Mouse (Mus musculus): Measurements from ENCODE around the gene Tbcb. TPM values are rescaled to one million over a fixed set of nuclear protein-coding genes. Genes with fewer than 3 reads are reported as not detected.
"Not testable (repeated sequence)": the region's sequence is repeated elsewhere in the genome, so short reads cannot be mapped to it uniquely, and the experiment has no call there.

Tbcb gene
- polyA plus RNA-seq, 1 experiment from 2014 or later = 245 TPM

GRCm38 (mm10) chr7:30205383-30205782 is 26.7 kb downstream of the Tbcb start:
- Histone ChIP-seq H3K4me1 (ENCODE audit: control insufficient read depth, insufficient read depth, low read length) (no peaks in the 10 kb centered on the region), H3K27me3 (ENCODE audit: control insufficient read depth, insufficient read depth, low read length) (no peaks in the 10 kb centered on the region), H3K9ac (replicated peaks; ENCODE audit: low read length) (no peak overlapping the region), H3K4me3 (ENCODE audit: low read depth, low read length) (no peak overlapping the region), H3K27ac (replicated peaks; ENCODE audit: low read depth, low read length) (no peak overlapping the region), H3K9me3 (replicated peaks; ENCODE audit: control insufficient read depth, low read length) (no peaks in the 10 kb centered on the region), H3K36me3 (replicated peaks; ENCODE audit: control insufficient read depth, insufficient read depth, low read depth, low read length) (no peaks in the 10 kb centered on the region), H3K4me2 (ENCODE audit: low read depth, low read length) (no peak overlapping the region)
- 6% methylated on average over 2 of the region's 2 CpGs for WGBS
- no peak for ATAC-seq (replicated peaks; ENCODE audit: insufficient number of reproducible peaks, low FRiP score, low TSS enrichment, low read depth)
- peak; percentile 70 for DNase-seq (ENCODE audit: low spot score)

GRCm38 (mm10) chr7:30204380-30204779 is 27.7 kb downstream of the Tbcb start:
- ATAC-seq (replicated peaks; ENCODE audit: insufficient number of reproducible peaks, low FRiP score, low TSS enrichment, low read depth) = no peak
- H3K4me3 ChIP-seq (ENCODE audit: low read depth, low read length) = no peak overlapping the region
- WGBS = 55% methylated on average over 8 of the region's 8 CpGs
- H3K4me2 ChIP-seq (ENCODE audit: low read depth, low read length) = no peak overlapping the region
- no peak overlapping the region for H3K27ac ChIP-seq (replicated peaks; ENCODE audit: low read depth, low read length)
- no peaks in the 10 kb centered on the region for H3K9me3 ChIP-seq (replicated peaks; ENCODE audit: control insufficient read depth, low read length)
- H3K4me1 ChIP-seq (ENCODE audit: control insufficient read depth, insufficient read depth, low read length) = no peaks in the 10 kb centered on the region
- H3K36me3 ChIP-seq (replicated peaks; ENCODE audit: control insufficient read depth, insufficient read depth, low read depth, low read length) = no peaks in the 10 kb centered on the region
- no peaks in the 10 kb centered on the region for H3K27me3 ChIP-seq (ENCODE audit: control insufficient read depth, insufficient read depth, low read length)
- no peak overlapping the region for H3K9ac ChIP-seq (replicated peaks; ENCODE audit: low read length)
- DNase-seq (ENCODE audit: low spot score) = no peak

- Histone ChIP-seq H3K27me3 (ENCODE audit: control insufficient read depth, insufficient read depth, low read length) (no peaks in the 10 kb centered on the region), H3K4me2 (ENCODE audit: low read depth, low read length) (no peak overlapping the region), H3K27ac (replicated peaks; ENCODE audit: low read depth, low read length) (no peak overlapping the region), H3K4me1 (ENCODE audit: control insufficient read depth, insufficient read depth, low read length) (no peaks in the 10 kb centered on the region), H3K9me3 (replicated peaks; ENCODE audit: control insufficient read depth, low read length) (no peaks in the 10 kb centered on the region), H3K9ac (replicated peaks; ENCODE audit: low read length) (no peak overlapping the region), H3K4me3 (ENCODE audit: low read depth, low read length) (no peak overlapping the region), H3K36me3 (replicated peaks; ENCODE audit: control insufficient read depth, insufficient read depth, low read depth, low read length) (no peaks in the 10 kb centered on the region)
- WGBS = 70% methylated on average over 11 of the region's 11 CpGs
- ATAC-seq (replicated peaks; ENCODE audit: insufficient number of reproducible peaks, low FRiP score, low TSS enrichment, low read depth) = no peak
- DNase-seq (ENCODE audit: low spot score) = no peak
Measured at GRCm38 (mm10) chr7:30202895-30203690, 29.0 kb downstream of the Tbcb start.

GRCm38 (mm10) chr7:30200661-30201060 is 31.4 kb downstream of the Tbcb start:
- 85% methylated on average over 5 of the region's 5 CpGs for WGBS
- H3K4me3 ChIP-seq (ENCODE audit: low read depth, low read length); H3K9me3 ChIP-seq (replicated peaks; ENCODE audit: control insufficient read depth, low read length); DNase-seq (ENCODE audit: low spot score); H3K27me3 ChIP-seq (ENCODE audit: control insufficient read depth, insufficient read depth, low read length); H3K9ac ChIP-seq (replicated peaks; ENCODE audit: low read length); H3K27ac ChIP-seq (replicated peaks; ENCODE audit: low read depth, low read length); ATAC-seq (replicated peaks; ENCODE audit: insufficient number of reproducible peaks, low FRiP score, low TSS enrichment, low read depth); H3K36me3 ChIP-seq (replicated peaks; ENCODE audit: control insufficient read depth, insufficient read depth, low read depth, low read length); H3K4me1 ChIP-seq (ENCODE audit: control insufficient read depth, insufficient read depth, low read length); H3K4me2 ChIP-seq (ENCODE audit: low read depth, low read length): not testable (repeated sequence)

- Histone ChIP-seq H3K9ac (replicated peaks; ENCODE audit: low read length) (no peak overlapping the region), H3K4me2 (ENCODE audit: low read depth, low read length) (no peak overlapping the region), H3K27ac (replicated peaks; ENCODE audit: low read depth, low read length) (no peak overlapping the region), H3K4me3 (ENCODE audit: low read depth, low read length) (no peak overlapping the region), H3K9me3 (replicated peaks; ENCODE audit: control insufficient read depth, low read length) (no peaks in the 10 kb centered on the region), H3K36me3 (replicated peaks; ENCODE audit: control insufficient read depth, insufficient read depth, low read depth, low read length) (no peaks in the 10 kb centered on the region), H3K4me1 (ENCODE audit: control insufficient read depth, insufficient read depth, low read length) (no peaks in the 10 kb centered on the region), H3K27me3 (ENCODE audit: control insufficient read depth, insufficient read depth, low read length) (no peaks in the 10 kb centered on the region)
- WGBS = 72% methylated on average over 5 of the region's 5 CpGs
- DNase-seq (ENCODE audit: low spot score) (no peak), ATAC-seq (replicated peaks; ENCODE audit: insufficient number of reproducible peaks, low FRiP score, low TSS enrichment, low read depth) (no peak)
Measured at GRCm38 (mm10) chr7:30200200-30200599, 31.9 kb downstream of the Tbcb start.

- Histone ChIP-seq H3K9ac (replicated peaks; ENCODE audit: low read length) (no peak overlapping the region), H3K4me3 (ENCODE audit: low read depth, low read length) (no peak overlapping the region), H3K9me3 (replicated peaks; ENCODE audit: control insufficient read depth, low read length) (no peaks in the 10 kb centered on the region), H3K36me3 (replicated peaks; ENCODE audit: control insufficient read depth, insufficient read depth, low read depth, low read length) (no peaks in the 10 kb centered on the region), H3K27ac (replicated peaks; ENCODE audit: low read depth, low read length) (no peak overlapping the region), H3K4me2 (ENCODE audit: low read depth, low read length) (no peak overlapping the region), H3K4me1 (ENCODE audit: control insufficient read depth, insufficient read depth, low read length) (no peaks in the 10 kb centered on the region), H3K27me3 (ENCODE audit: control insufficient read depth, insufficient read depth, low read length) (no peaks in the 10 kb centered on the region)
- DNase-seq (ENCODE audit: low spot score) = no peak
- 78% methylated on average over 18 of the region's 18 CpGs for WGBS
- no peak for ATAC-seq (replicated peaks; ENCODE audit: insufficient number of reproducible peaks, low FRiP score, low TSS enrichment, low read depth)
Measured at GRCm38 (mm10) chr7:30199498-30200139, 32.5 kb downstream of the Tbcb start.

GRCm38 (mm10) chr7:30198481-30198971 is 33.5 kb downstream of the Tbcb start, which contains the start of gene Capns1:
Capns1 (minus strand) TSS chr7:30198811.
- H3K27ac ChIP-seq (replicated peaks; ENCODE audit: low read depth, low read length) = no peak within 1 kb of the TSS
- DNase-seq (ENCODE audit: low spot score) (peak; percentile 92), ATAC-seq (replicated peaks; ENCODE audit: insufficient number of reproducible peaks, low FRiP score, low TSS enrichment, low read depth) (no peak)
- H3K27me3 ChIP-seq (ENCODE audit: control insufficient read depth, insufficient read depth, low read length) = no peaks in the 10 kb centered on the region
- H3K4me3 ChIP-seq (ENCODE audit: low read depth, low read length) = no peak within 1 kb of the TSS
- H3K36me3 ChIP-seq (replicated peaks; ENCODE audit: control insufficient read depth, insufficient read depth, low read depth, low read length) = no peaks in the 10 kb centered on the region
- H3K4me2 ChIP-seq (ENCODE audit: low read depth, low read length) = no peak within 1 kb of the TSS
- H3K4me1 ChIP-seq (ENCODE audit: control insufficient read depth, insufficient read depth, low read length) = no peaks in the 10 kb centered on the region; the same call in 1 of the 2 replicates
- WGBS = 6% methylated on average over 8 of the region's 8 CpGs
- H3K9me3 ChIP-seq (replicated peaks; ENCODE audit: control insufficient read depth, low read length) = no peaks in the 10 kb centered on the region
- no peak within 1 kb of the TSS for H3K9ac ChIP-seq (replicated peaks; ENCODE audit: low read length)

- Histone ChIP-seq H3K4me1 (ENCODE audit: control insufficient read depth, insufficient read depth, low read length) (peaks cover 3% of the 10 kb centered on the region), H3K36me3 (replicated peaks; ENCODE audit: control insufficient read depth, insufficient read depth, low read depth, low read length) (no peaks in the 10 kb centered on the region), H3K27me3 (ENCODE audit: control insufficient read depth, insufficient read depth, low read length) (no peaks in the 10 kb centered on the region), H3K4me3 (ENCODE audit: low read depth, low read length) (no peak overlapping the region), H3K9me3 (replicated peaks; ENCODE audit: control insufficient read depth, low read length) (no peaks in the 10 kb centered on the region), H3K4me2 (ENCODE audit: low read depth, low read length) (no peak overlapping the region), H3K9ac (replicated peaks; ENCODE audit: low read length) (no peak overlapping the region), H3K27ac (replicated peaks; ENCODE audit: low read depth, low read length) (no peak overlapping the region)
- WGBS = 61% methylated on average over 5 of the region's 5 CpGs
- ATAC-seq (replicated peaks; ENCODE audit: insufficient number of reproducible peaks, low FRiP score, low TSS enrichment, low read depth) (no peak), DNase-seq (ENCODE audit: low spot score) (no peak)
Measured at GRCm38 (mm10) chr7:30197592-30198129, 34.4 kb downstream of the Tbcb start.
